Mouse (Mus musculus): Measurements from ENCODE around the gene Nxph1. TPM values are rescaled to one million over a fixed set of nuclear protein-coding genes. Genes with fewer than 3 reads are reported as not detected.

The Nxph1 gene
- polyA plus RNA-seq, 1 experiment = not detected

- no peaks in the 10 kb centered on the region for H3K4me1 ChIP-seq (ENCODE audit: control insufficient read depth, insufficient read depth, insufficient read length, low read length)
- H3K27ac ChIP-seq (replicated peaks; ENCODE audit: low read depth, low read length) = no peak overlapping the region
- H3K4me3 ChIP-seq (ENCODE audit: insufficient read depth, low read depth, low read length) = no peak overlapping the region
These were observed 91.1 kb downstream of the Nxph1 start for GRCm38 (mm10) chr6:9039286-9039685.

- Histone ChIP-seq H3K4me3 (ENCODE audit: insufficient read depth, low read depth, low read length) (no peak overlapping the region), H3K27ac (replicated peaks; ENCODE audit: low read depth, low read length) (no peak overlapping the region), H3K4me1 (ENCODE audit: control insufficient read depth, insufficient read depth, insufficient read length, low read length) (no peaks in the 10 kb centered on the region)
These were observed 92.8 kb downstream of the Nxph1 start for GRCm38 (mm10) chr6:9040991-9041390.

DNA sequence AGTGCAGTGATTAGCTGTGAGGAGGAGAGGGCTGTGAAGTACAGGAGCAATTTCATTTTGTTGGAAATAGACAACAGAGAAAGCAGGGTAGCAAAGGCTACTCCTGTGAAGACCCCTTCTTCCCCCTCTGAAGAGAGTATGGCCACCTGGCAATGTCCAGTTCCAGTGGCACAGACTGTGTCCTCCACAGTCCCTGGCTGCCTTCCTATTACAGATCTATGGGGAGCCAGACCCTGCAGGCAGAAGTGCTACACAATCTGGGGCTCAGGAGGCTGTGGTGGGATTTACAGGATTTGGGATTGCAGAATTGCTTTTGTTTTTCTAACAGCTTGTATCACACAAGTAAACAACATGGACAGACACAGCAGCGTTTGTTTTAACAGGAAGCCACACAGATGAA is 94.2 kb downstream of the Nxph1 start:
- H3K27ac ChIP-seq (replicated peaks; ENCODE audit: low read depth, low read length) = no peak overlapping the region
- no peak overlapping the region for H3K4me3 ChIP-seq (ENCODE audit: insufficient read depth, low read depth, low read length)
- H3K4me1 ChIP-seq (ENCODE audit: control insufficient read depth, insufficient read depth, insufficient read length, low read length) = no peaks in the 10 kb centered on the region

DNA sequence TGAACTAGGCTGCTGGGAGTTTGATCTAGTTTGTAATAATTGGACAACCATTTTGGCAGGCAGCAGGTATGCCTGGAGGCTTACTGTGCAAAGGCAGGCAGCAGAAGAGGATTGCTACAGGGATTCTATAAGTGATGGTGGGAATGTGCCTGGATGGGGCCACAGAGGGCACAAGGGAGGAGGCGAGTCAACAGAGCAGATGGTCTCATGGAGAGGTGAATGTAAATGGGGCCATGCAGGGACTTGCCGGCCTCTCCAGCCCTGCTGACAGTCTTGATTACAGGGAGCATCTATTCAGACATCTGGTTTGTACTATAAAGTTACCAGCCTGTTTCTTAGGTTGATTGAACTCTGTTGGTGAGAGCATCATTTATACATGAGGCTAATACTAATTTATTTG is 98.6 kb downstream of the Nxph1 start:
- Histone ChIP-seq H3K27ac (replicated peaks; ENCODE audit: low read depth, low read length) (no peak overlapping the region), H3K4me1 (ENCODE audit: control insufficient read depth, insufficient read depth, insufficient read length, low read length) (no peaks in the 10 kb centered on the region), H3K4me3 (ENCODE audit: insufficient read depth, low read depth, low read length) (no peak overlapping the region)

- Histone ChIP-seq H3K4me1 (ENCODE audit: control insufficient read depth, insufficient read depth, insufficient read length, low read length) (no peaks in the 10 kb centered on the region), H3K27ac (replicated peaks; ENCODE audit: low read depth, low read length) (no peak overlapping the region), H3K4me3 (ENCODE audit: insufficient read depth, low read depth, low read length) (no peak overlapping the region)
These were observed 113.3 kb downstream of the Nxph1 start for GRCm38 (mm10) chr6:9061261-9062105.

DNA sequence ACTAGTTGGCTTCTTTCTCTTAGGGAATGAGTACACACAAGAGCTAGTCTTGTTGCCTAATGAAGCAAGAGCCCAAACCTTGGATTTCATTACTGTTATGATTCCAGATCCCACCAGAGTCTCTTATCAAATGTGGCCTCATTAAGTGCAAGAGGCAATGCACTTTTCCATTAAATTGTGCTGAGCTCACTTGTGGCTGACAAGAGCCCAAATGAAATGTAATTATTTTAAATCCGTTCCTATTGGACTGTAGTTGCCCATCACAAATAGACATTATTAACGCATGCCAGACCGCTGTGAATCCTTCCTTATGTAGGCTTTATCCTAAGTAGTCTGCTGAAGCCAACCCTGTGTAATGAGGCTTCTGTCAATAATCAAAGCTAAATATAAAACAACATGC is 118.2 kb downstream of the Nxph1 start:
- Histone ChIP-seq H3K4me1 (ENCODE audit: control insufficient read depth, insufficient read depth, insufficient read length, low read length) (no peaks in the 10 kb centered on the region), H3K4me3 (ENCODE audit: insufficient read depth, low read depth, low read length) (no peak overlapping the region), H3K27ac (replicated peaks; ENCODE audit: low read depth, low read length) (no peak overlapping the region)

- H3K4me1 ChIP-seq (ENCODE audit: control insufficient read depth, insufficient read depth, insufficient read length, low read length) = no peaks in the 10 kb centered on the region
- no peak overlapping the region for H3K27ac ChIP-seq (replicated peaks; ENCODE audit: low read depth, low read length)
- no peak overlapping the region for H3K4me3 ChIP-seq (ENCODE audit: insufficient read depth, low read depth, low read length)
These were observed 121.7 kb downstream of the Nxph1 start for GRCm38 (mm10) chr6:9069913-9070312.

DNA sequence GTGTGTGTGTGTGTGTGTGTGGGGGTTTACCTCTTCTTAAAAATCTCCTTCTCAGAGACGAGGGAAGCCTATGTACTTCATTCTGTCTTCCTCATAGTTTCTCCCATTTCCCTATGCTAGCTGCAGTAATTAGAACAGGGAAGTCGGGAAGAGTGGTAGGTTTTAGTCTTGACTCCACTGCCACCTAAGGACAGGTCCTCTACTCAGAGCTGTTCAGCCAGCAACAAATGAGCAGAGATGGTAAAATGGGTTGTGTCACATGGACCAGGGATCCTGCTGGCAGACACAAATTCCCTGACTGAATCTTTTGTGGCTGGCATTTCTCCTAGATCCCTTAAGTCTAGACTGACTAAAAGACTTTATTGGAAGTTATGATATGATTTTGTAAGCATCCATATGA is 128.2 kb downstream of the Nxph1 start:
- no peak overlapping the region for H3K4me3 ChIP-seq (ENCODE audit: insufficient read depth, low read depth, low read length)
- H3K27ac ChIP-seq (replicated peaks; ENCODE audit: low read depth, low read length) = no peak overlapping the region
- no peaks in the 10 kb centered on the region for H3K4me1 ChIP-seq (ENCODE audit: control insufficient read depth, insufficient read depth, insufficient read length, low read length)

- H3K27ac ChIP-seq (replicated peaks; ENCODE audit: low read depth, low read length) = no peak overlapping the region
These were observed 129.8 kb downstream of the Nxph1 start for GRCm38 (mm10) chr6:9077793-9078689.

GRCm38 (mm10) chr6:9083851-9084250 is 135.6 kb downstream of the Nxph1 start:
- H3K4me1 ChIP-seq (ENCODE audit: control insufficient read depth, insufficient read depth, insufficient read length, low read length) = no peaks in the 10 kb centered on the region
- H3K27ac ChIP-seq (replicated peaks; ENCODE audit: low read depth, low read length) = no peak overlapping the region
- H3K4me3 ChIP-seq (ENCODE audit: insufficient read depth, low read depth, low read length) = no peak overlapping the region

More at GRCm38 (mm10) chr6:9077793-9078689, 129.8 kb downstream of the Nxph1 start:
- no peak overlapping the region for H3K4me3 ChIP-seq (ENCODE audit: insufficient read depth, low read depth, low read length)
- no peaks in the 10 kb centered on the region for H3K4me1 ChIP-seq (ENCODE audit: control insufficient read depth, insufficient read depth, insufficient read length, low read length)

- H3K4me1 ChIP-seq (ENCODE audit: control insufficient read depth, insufficient read depth, insufficient read length, low read length) = no peaks in the 10 kb centered on the region
- no peak overlapping the region for H3K4me3 ChIP-seq (ENCODE audit: insufficient read depth, low read depth, low read length)
- no peak overlapping the region for H3K27ac ChIP-seq (replicated peaks; ENCODE audit: low read depth, low read length)
These were observed 149.1 kb downstream of the Nxph1 start for GRCm38 (mm10) chr6:9097345-9097744.

- Histone ChIP-seq H3K4me1 (ENCODE audit: control insufficient read depth, insufficient read depth, insufficient read length, low read length) (0 out of 2 replicates have a peak, but pooled peaks cover 2% of the 10 kb centered on the region), H3K27ac (replicated peaks; ENCODE audit: low read depth, low read length) (peak overlapping the region; percentile 84; the same call in 1 of the 2 replicates), H3K4me3 (ENCODE audit: insufficient read depth, low read depth, low read length) (no peak overlapping the region)
These were observed 159.1 kb downstream of the Nxph1 start for GRCm38 (mm10) chr6:9107366-9107765.

GRCm38 (mm10) chr6:9119136-9119535 is 170.9 kb downstream of the Nxph1 start:
- H3K4me1 ChIP-seq (ENCODE audit: control insufficient read depth, insufficient read depth, insufficient read length, low read length) = peaks cover 2% of the 10 kb centered on the region; the same call in 1 of the 2 replicates
- H3K27ac ChIP-seq (replicated peaks; ENCODE audit: low read depth, low read length) = no peak overlapping the region
- no peak overlapping the region for H3K4me3 ChIP-seq (ENCODE audit: insufficient read depth, low read depth, low read length)

- no peaks in the 10 kb centered on the region for H3K4me1 ChIP-seq (ENCODE audit: control insufficient read depth, insufficient read depth, insufficient read length, low read length)
- no peak overlapping the region for H3K4me3 ChIP-seq (ENCODE audit: insufficient read depth, low read depth, low read length)
- no peak overlapping the region for H3K27ac ChIP-seq (replicated peaks; ENCODE audit: low read depth, low read length)
These were observed 176.2 kb downstream of the Nxph1 start for GRCm38 (mm10) chr6:9124321-9124914.
